Mouse (Mus musculus) C2C12 (cell line): ENCODE measurements around the gene Dclre1c.

Experiments
- CTCF ChIP-seq: IDR thresholded peaks from one replicate; pipeline ENCODE4 v1.5.1; 2011; ENCODE audit not compliant: control insufficient read depth, insufficient read depth, insufficient read length
- FOSL1 ChIP-seq: IDR thresholded peaks from one replicate; pipeline ENCODE4 v1.8.0; 2011; ENCODE audit warnings: mild to moderate bottlenecking, low read length; ENCODE audit not compliant: poor library complexity, insufficient read depth, severe bottlenecking
- MYOD1 ChIP-seq: IDR thresholded peaks from one replicate; pipeline ENCODE4 v1.6.1; 2011; ENCODE audit warnings: low read depth; ENCODE audit not compliant: control insufficient read depth, insufficient read length
- MYOG ChIP-seq: IDR thresholded peaks from one replicate; pipeline ENCODE4 v1.6.1; 2011; ENCODE audit not compliant: control insufficient read depth, insufficient read length; ENCODE audit errors: extremely low read depth
- USF1 ChIP-seq: IDR thresholded peaks from one replicate; pipeline ENCODE4 v1.6.1; 2011; ENCODE audit warnings: low read depth, mild to moderate bottlenecking, control low read depth, moderate library complexity

DNA sequence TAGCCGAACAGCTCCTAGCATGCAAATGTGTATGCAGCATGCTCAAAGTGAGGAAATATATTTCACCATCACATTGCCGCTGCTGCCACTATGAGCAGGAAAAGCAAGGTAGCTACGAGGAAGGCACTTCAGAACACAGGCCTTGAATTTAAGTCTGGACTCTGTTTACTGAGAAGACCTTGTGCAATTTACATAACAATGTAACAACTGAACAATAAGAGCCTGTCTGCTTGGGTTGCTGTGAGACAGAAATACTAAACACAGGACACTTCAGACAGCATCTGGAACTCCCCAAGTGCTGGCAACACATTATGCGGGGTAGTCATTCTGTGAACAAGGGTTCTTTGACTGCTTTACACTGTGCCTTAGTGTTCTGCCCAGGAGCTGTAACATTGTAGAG is 3.8 kb upstream of the Dclre1c start:
- TF ChIP-seq FOSL1 (no peak), CTCF (no peak), USF1 (no peak), MYOG (no peak), MYOD1 (no peak)
